Comparison of ENCODE assay signal across 23 mouse cellular contexts in genomic region chr3:5811071-5811590, GRCm38 (mm10).
DNase-seq lines count a peak whose midpoint lies in the region; ATAC-seq lines count a peak whose summit lies in the region.
"Had no signal": no experiment of that assay in that cellular context is flagged by ENCODE, and none has a peak within 500 bp of the region (broad histone marks: within the 10 kb centered on the region; RNA-seq: fewer than 3 reads in every experiment).

No protein-coding gene starts in this region.

- H3K36me3 ChIP-seq in hindbrain, embryonic 11.5 days (ENCODE audit: control insufficient read depth, insufficient read depth, low read length): no peaks in the 10 kb centered on the region
- H3K36me3 ChIP-seq: embryonic facial prominence, embryonic 12.5 days; heart, embryonic 10.5 days; hindbrain, embryonic 15.5 days; limb, embryonic 13.5 days; midbrain, embryonic 12.5 days had no signal

- H3K4me1 ChIP-seq in hindbrain, embryonic 11.5 days (replicated peaks; ENCODE audit: control insufficient read depth, insufficient read depth, low read length): no peaks in the 10 kb centered on the region
- H3K4me1 ChIP-seq: embryonic facial prominence, embryonic 12.5 days; heart, embryonic 10.5 days; hindbrain, embryonic 15.5 days; limb, embryonic 13.5 days; midbrain, embryonic 12.5 days had no signal

- 84% methylated on average over 3 of the region's 3 CpGs for WGBS in hindbrain, embryonic 11.5 days

- no peak overlapping the region for H3K9ac ChIP-seq in hindbrain, embryonic 11.5 days (ENCODE audit: low read depth, low read length)
- H3K9ac ChIP-seq: embryonic facial prominence, embryonic 12.5 days; hindbrain, embryonic 15.5 days; limb, embryonic 13.5 days; liver, embryonic 14.5 days; midbrain, embryonic 12.5 days had no signal

- H3K27ac ChIP-seq in hindbrain, embryonic 11.5 days (ENCODE audit: low read depth, low read length): no peak overlapping the region
- H3K27ac ChIP-seq: embryonic facial prominence, embryonic 12.5 days; gastrocnemius, adult 2 months; heart, embryonic 10.5 days; hindbrain, embryonic 15.5 days; layer of hippocampus, adult 2 months; limb, embryonic 13.5 days; liver, embryonic 14.5 days; midbrain, embryonic 12.5 days had no signal

- no peaks in the 10 kb centered on the region for H3K9me3 ChIP-seq in hindbrain, embryonic 11.5 days (ENCODE audit: control insufficient read depth, low read length)
- H3K9me3 ChIP-seq: embryonic facial prominence, embryonic 12.5 days; heart, embryonic 10.5 days; hindbrain, embryonic 15.5 days; limb, embryonic 13.5 days; midbrain, embryonic 12.5 days had no signal

- no peak overlapping the region for H3K4me2 ChIP-seq in hindbrain, embryonic 11.5 days (replicated peaks; ENCODE audit: low read depth, low read length)
- H3K4me2 ChIP-seq: embryonic facial prominence, embryonic 12.5 days; hindbrain, embryonic 15.5 days; limb, embryonic 13.5 days; midbrain, embryonic 12.5 days had no signal

- H3K4me3 ChIP-seq in hindbrain, embryonic 11.5 days (ENCODE audit: low read depth, low read length): no peak overlapping the region
- H3K4me3 ChIP-seq: embryonic facial prominence, embryonic 12.5 days; erythroblast, embryonic 14.5 days; gastrocnemius, adult 2 months; heart, embryonic 10.5 days; hindbrain, embryonic 15.5 days; layer of hippocampus, adult 2 months; limb, embryonic 13.5 days; midbrain, embryonic 12.5 days had no signal

- no peak for ATAC-seq in hindbrain, embryonic 11.5 days (ENCODE audit: low FRiP score)
- ATAC-seq: forebrain, embryonic 14.5 days had no signal

- peak; percentile 1 to 9 for DNase-seq in kidney, postnatal 4 days
- DNase-seq in kidney, adult 11 months: no peak
- DNase-seq in NIH3T3 (ENCODE audit: low read depth): peak; percentile 61
- peak; percentile 37 for DNase-seq in adrenal gland, adult 8-10 months
- peak; percentile 12 for DNase-seq in mesoderm, embryonic 11.5 days (ENCODE audit: low read depth, low spot score)
- no peak for DNase-seq in layer of hippocampus, adult 8-10 months (ENCODE audit: low spot score in 2 of 2)
- DNase-seq in hindbrain, embryonic 11.5 days (ENCODE audit: low spot score): no peak
- DNase-seq: cerebellum, adult 2 months; gastrocnemius, adult 2 months; heart, postnatal 4 days; kidney, adult 9 months; kidney, postnatal 14 days; right cerebral cortex, postnatal 14 days; spleen, adult 18-20 months had no signal

- H3K27me3 ChIP-seq in hindbrain, embryonic 11.5 days (ENCODE audit: control insufficient read depth, insufficient read depth, low read length): no peaks in the 10 kb centered on the region
- H3K27me3 ChIP-seq: embryonic facial prominence, embryonic 12.5 days; hindbrain, embryonic 15.5 days; limb, embryonic 13.5 days; midbrain, embryonic 12.5 days had no signal

Comparison
In these comparisons a context has a peak if more than half of its experiments do, and no peak if none do; other contexts are left out.
1. DNase-seq: peak in kidney, postnatal 4 days (2 of 2), NIH3T3 (single experiment), adrenal gland, adult 8-10 months (single experiment) and mesoderm, embryonic 11.5 days (single experiment); none in kidney, adult 11 months (single experiment), layer of hippocampus, adult 8-10 months (0 of 2) and hindbrain, embryonic 11.5 days (single experiment).